Mouse (Mus musculus): ENCODE data around the gene 1700025G04Rik.

The 1700025G04Rik gene

DNA sequence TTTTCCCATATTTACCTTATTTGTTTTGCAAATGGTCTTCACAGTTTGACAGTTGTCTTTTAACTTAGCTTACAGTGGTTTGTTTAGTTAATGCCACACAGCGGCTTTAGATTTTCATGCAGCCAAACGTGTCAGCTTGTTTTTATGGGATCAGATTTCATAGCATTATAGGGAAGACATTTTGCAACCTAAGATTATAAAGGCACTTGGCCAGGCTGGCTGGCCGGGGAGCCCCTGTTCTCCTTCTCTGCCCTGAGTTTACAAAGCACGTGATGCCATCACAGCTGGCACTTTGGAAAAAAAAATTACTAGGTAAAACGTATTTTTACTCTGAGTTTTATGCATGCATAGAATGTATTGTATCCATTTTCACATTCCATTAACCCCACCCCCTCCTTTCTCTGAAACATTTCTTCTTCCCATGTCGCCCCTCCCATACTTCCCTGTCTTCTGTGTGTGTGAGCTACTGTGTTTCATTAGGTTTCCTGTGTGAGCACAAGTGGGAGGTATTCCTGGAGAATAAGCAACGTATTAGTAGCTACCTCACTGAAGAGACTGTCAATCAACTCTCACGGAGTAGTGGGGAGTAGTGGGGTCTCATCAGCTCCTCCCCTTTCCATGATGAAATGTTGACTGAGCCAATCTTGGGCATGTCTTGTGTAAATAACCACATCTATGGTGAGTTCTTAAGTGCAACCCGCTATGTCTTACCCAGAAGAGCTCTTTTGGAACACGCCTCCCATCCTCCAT lies 93.8 kb downstream of the 1700025G04Rik start:
- no peak for DNase-seq (ENCODE audit: low spot score)

DNA sequence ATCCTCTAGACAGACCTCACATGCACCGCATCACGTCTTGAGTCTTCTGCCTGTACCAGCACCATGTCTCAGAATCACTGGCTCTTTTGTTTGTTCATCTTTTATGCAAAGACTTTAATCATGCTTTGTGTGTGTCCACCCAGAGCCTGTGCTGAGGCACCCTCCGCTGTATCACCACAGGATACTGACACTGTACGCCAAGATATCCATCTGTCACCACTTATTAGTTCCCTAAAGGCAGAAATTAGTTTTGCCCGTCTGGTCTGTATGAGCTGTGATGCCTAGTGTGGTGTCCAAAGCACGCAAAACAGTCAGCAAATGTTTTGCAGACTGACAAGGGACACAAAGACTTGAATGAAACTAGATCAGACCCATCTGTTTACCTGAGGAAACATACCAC lies 95.7 kb downstream of the 1700025G04Rik start:
- no peak for DNase-seq (ENCODE audit: low spot score)

- DNase-seq (ENCODE audit: low spot score) = no peak
Observed at GRCm38 (mm10) chr1:151991505-151991904, 98.4 kb downstream of the 1700025G04Rik start.

DNA sequence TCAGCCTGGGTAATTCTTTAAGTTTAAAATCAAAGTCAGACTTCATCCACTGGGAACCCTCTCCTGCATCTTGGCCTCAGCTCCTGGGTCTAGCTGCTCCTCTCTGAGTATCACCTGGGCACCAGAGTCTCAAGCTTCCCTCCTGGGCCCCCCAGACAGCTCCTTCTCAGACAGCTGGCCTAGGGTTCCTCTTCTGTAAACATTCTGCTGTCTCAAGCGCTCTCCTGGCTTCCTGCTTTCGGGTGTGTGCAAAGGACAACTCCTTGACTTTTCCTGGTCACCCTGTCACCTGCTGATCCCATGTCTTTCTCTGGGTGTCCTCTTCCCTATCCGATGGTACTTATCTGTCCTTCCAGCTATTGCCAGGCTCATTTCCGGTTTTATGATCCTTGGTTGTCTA lies 99.3 kb downstream of the 1700025G04Rik start:
- DNase-seq (ENCODE audit: low spot score) = no peak

GRCm38 (mm10) chr1:151988713-151989112 lies 101.2 kb downstream of the 1700025G04Rik start:
- DNase-seq (ENCODE audit: low spot score) = no peak

DNA sequence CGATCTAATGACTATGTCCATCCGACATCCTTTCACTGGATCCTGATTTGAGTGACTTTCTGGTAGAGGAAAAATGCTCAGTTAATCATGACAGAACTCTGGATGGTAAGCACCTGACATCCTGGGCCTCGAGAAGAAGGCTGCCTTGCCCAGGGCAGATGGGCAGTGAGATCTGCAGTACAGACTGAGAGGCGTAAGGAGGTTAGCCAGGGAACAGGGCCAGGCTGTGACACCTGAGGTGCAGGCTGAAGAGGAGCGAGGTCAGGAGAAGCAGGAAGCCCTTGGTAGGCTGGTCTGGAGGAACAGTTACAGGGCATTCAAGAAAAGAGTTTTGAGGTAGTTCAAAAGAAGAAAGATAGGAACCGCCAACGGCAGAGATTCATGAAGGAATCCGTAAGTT lies 101.9 kb downstream of the 1700025G04Rik start:
- DNase-seq (ENCODE audit: low spot score) = no peak

DNA sequence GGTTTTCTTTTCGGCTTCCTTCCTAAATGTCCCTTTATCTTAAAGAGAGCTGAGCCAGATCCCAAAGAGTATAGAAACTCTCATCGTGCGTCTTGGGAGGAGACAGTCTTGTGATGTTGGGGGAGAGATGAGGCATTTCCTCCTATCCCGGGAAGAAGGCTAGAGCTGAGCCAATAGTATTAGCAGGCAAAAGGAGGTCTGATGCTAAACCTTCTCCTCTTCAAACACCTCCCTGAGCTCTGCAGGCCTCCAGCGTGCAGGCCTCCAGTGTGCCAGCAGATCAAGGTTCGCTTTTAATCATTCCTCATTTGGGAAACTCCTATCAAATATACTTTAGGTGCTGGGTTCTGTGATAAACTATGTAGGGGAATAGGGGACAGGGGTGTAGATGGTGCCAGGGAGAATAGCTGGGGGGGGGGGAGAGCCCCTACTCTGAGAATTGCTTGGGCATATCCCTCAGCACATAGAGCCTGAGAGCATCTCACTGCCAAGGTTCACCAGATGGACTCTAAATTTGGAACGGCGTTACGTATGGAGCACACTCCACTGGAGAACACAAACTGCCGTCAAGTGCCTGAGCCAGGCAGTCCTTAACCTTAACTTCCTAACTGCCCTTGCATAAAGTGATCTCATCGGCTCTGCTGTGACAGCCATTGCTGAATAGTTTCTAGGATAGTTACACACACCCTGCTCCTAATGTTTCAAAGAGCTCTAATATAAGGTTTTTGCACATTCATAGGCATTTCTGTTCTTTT lies 103.7 kb downstream of the 1700025G04Rik start:
- DNase-seq (ENCODE audit: low spot score) = no peak

GRCm38 (mm10) chr1:151985056-151985455 lies 104.9 kb downstream of the 1700025G04Rik start:
- DNase-seq (ENCODE audit: low spot score) = no peak

GRCm38 (mm10) chr1:151983991-151984390 lies 105.9 kb downstream of the 1700025G04Rik start:
- DNase-seq (ENCODE audit: low spot score) = no peak

DNA sequence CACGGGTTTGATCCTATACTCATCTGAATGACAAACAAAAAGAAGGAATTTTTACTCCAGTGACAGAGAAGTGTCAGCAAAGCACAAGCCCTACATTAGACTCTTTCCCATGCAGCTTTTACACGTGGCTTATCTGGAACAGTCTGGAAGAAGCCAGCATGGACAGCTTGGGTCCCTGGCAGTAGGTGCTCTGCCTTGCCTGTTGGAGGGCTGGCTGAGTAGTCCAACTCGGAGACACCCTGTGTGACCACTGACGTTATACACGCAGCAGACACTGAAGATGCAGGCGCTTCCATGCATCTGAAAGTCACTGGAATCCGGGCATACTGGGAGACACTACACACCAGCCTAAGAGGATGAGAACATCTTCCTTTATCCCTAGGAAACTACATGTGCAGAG lies 109.4 kb downstream of the 1700025G04Rik start:
- DNase-seq (ENCODE audit: low spot score) = no peak

DNA sequence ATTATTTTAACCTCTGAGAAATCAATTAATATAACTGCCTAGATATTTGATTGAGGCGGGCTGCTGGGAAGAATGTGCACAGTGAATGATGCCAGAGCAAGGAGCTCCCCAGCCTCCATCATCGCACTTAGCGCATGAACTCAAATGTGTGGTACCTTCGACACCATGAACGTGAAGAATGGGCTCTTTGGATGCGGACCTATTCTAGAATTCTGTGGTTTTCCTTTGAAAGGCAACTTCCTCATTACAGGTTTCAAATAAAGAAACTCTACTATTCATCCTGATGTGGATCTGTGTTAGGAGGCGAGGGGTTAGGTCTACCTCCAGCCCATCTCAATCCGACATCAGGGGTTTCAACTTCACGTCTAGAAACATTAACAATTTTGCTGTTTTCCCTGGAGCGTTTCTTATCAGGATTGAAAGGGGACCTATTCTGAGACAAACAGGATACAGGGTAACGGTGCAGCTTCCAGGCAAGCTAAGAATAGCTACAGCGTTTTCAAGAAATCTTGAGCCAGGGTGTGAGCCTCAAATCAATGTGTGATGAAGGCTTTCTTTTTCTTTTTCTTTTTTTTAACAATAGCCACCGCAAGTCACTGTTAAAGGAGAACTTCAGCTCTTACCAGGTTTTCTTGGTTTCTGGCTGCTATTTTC lies 110.0 kb downstream of the 1700025G04Rik start:
- no peak for DNase-seq (ENCODE audit: low spot score)

GRCm38 (mm10) chr1:151978751-151979150 lies 111.2 kb downstream of the 1700025G04Rik start:
- DNase-seq (ENCODE audit: low spot score) = no peak

GRCm38 (mm10) chr1:151977596-151977995 lies 112.3 kb downstream of the 1700025G04Rik start:
- no peak for DNase-seq (ENCODE audit: low spot score)

GRCm38 (mm10) chr1:151976850-151977249 lies 113.1 kb downstream of the 1700025G04Rik start:
- no peak for DNase-seq (ENCODE audit: low spot score)

- DNase-seq (ENCODE audit: low spot score) = no peak
Observed at GRCm38 (mm10) chr1:151975418-151976379, 114.2 kb downstream of the 1700025G04Rik start.

DNA sequence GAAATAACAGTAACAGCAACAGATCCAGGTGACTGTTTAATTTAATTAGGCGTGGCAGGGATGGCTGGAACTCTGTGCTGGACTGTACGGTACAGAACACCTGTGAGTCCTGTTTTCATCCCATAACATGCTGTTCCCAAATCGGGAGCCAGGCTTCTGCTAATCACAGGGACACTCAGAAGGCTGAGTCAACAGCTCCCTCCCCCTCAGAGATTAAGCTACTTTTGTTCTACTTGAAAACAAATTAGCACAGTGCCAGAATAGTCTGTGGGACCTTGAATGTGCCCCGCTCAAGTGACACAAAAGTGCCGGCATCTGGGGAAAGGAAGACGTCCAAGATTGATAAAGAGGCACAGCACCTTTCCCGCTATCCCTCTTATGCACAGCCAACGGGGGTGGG lies 115.0 kb downstream of the 1700025G04Rik start:
- DNase-seq (ENCODE audit: low spot score) = no peak

DNA sequence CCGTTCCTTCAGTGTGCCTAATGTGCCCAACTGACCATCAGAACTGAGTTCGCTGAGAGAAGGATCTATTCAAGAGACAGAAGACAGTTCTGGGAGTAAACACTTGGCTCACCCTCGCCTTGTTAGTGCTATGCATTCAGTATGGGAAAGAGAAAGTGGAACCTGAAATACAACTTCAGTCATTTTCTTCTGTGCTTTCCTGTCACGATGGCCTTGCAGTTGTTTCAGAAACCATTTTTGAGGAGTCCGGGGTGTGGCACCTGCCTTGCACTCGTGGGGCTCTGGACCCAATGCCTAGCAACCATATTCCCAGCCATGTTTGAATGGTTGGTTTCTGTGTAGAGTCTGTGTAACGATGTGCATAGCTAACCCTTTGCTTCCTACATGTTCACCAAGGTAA lies 115.5 kb downstream of the 1700025G04Rik start:
- no peak for DNase-seq (ENCODE audit: low spot score)

- DNase-seq (ENCODE audit: low spot score) = no peak
Observed at GRCm38 (mm10) chr1:151973110-151973700, 116.7 kb downstream of the 1700025G04Rik start.

GRCm38 (mm10) chr1:151971581-151971980 lies 118.3 kb downstream of the 1700025G04Rik start:
- DNase-seq (ENCODE audit: low spot score) = no peak

DNA sequence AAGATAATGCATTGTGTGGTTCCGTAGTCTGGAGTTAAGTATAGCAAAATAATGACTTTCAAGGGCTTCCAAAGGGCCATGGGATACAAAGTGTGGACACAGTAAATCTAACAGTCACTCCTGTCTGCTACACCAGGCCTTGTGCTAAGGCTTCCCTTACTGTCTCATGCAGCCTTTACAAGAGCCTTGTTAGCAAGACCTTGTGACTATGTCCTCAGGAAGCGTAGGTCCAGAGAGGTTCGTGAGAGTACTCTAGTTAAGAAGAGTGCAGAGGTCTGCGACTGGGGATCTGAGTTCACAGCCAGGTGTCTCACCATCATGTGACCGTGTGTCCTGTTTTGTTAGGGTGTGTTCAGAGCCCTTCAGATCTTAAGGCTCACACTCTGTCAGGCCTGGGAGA lies 121.8 kb downstream of the 1700025G04Rik start:
- no peak for DNase-seq (ENCODE audit: low spot score)

GRCm38 (mm10) chr1:151964811-151965210 lies 125.1 kb downstream of the 1700025G04Rik start:
- no peak for DNase-seq (ENCODE audit: low spot score)

Data from urinary bladder, postnatal 10 days (tissue).